Mouse (Mus musculus): ENCODE data around the gene Mcoln2. TPM values are rescaled to one million over a fixed set of nuclear protein-coding genes. Genes with fewer than 3 reads are reported as not detected.

The Mcoln2 gene
- polyA plus RNA-seq, 1 experiment from 2014 or later, result 0.12 TPM

Other genes with a start within 250 kb of the Mcoln2 start
- 41.4 and 44.1 TPM in 2 replicates for gene Bcl10, start 227.0 kb upstream of the Mcoln2 start, polyA plus RNA-seq (2016; fragmentation: Nextera tagmentation; extraction: Ambion mirVana)
- 51.1 and 53.1 TPM in 2 replicates for gene 2410004B18Rik, start 211.8 kb upstream of the Mcoln2 start, polyA plus RNA-seq (2016; fragmentation: Nextera tagmentation; extraction: Ambion mirVana)
- 1.4 TPM in 2 replicates for gene Syde2, start 162.0 kb upstream of the Mcoln2 start, polyA plus RNA-seq (2016; fragmentation: Nextera tagmentation; extraction: Ambion mirVana)
- 0.24 and 0.40 TPM in 2 replicates for gene Wdr63, start 41.7 kb upstream of the Mcoln2 start, polyA plus RNA-seq (2016; fragmentation: Nextera tagmentation; extraction: Ambion mirVana)
- gene Mcoln3, start 32.4 kb upstream of the Mcoln2 start, polyA plus RNA-seq (2016; fragmentation: Nextera tagmentation; extraction: Ambion mirVana), result 8.7 and 8.8 TPM in 2 replicates
- 0.55 and 0.72 TPM in 2 replicates for gene Lpar3, start 71.1 kb downstream of the Mcoln2 start, polyA plus RNA-seq (2016; fragmentation: Nextera tagmentation; extraction: Ambion mirVana)

Measured in embryonic facial prominence, embryonic 10.5 days (tissue).